Mouse (Mus musculus) mouse embryonic stem cell (cell line): ENCODE results near the gene Slc22a17.

Source experiments
- in situ Hi-C, 2 experiments: fragments of 300-500 bp; cut with MboI; formaldehyde crosslinking; loops; 1 replicate in 1 of 2; 3 replicates in 1 of 2; pipeline ENCODE4 v1.14.3; 2019 to 2020; ENCODE audit warnings: low sequenced_read_pairs in 2 of 2, low pct_unique_long_range_greater_than_20kb in 1 of 2, mixed read lengths in 1 of 2; ENCODE audit not compliant: unreplicated experiment in 1 of 2

Gene Slc22a17

DNA sequence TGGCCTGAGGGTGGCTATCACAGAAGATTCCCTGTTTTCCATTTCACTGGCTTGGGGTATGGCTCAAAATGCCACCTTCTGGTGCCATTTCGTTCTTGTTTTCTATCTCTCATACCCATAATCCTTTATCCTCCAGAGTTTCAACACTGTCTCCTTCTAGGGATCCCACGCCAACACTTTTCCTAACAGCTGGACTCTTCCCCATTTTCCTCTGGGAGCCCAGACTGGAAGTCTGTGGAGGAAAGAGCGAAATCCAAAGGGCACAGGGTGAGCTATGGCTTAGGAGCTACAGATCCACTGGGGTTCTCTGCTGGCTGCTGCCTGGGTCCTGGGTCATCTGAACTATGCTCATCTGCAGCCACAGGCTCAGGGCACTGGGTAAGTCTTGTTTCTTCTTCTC, 38.8 kb downstream of the Slc22a17 start:
- in situ Hi-C loops = no loop called here

DNA sequence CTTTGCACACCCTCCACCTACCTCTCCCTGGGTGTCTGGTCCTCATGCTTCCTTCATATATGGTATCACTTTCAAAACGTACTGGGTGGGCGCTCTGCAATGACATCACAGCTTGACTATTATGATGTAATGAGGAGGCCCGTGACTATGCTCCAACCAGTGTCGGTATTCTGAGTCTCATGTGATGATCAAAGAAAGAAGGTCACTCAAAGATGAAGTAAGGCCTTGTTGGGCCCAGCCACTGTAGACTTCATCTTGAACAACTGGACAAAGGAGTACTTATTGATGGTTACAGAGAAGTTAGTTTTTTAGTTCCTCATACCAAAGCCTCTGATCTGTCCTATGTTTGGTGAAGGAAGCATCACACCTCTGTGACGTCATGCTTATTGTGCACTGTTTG, 42.1 kb downstream of the Slc22a17 start, which contains the start of gene Homez:
Gene Homez, minus strand, starts transcription at position 101 of the 400 bp plus-strand sequence.
- in situ Hi-C loops = no loop called here

DNA sequence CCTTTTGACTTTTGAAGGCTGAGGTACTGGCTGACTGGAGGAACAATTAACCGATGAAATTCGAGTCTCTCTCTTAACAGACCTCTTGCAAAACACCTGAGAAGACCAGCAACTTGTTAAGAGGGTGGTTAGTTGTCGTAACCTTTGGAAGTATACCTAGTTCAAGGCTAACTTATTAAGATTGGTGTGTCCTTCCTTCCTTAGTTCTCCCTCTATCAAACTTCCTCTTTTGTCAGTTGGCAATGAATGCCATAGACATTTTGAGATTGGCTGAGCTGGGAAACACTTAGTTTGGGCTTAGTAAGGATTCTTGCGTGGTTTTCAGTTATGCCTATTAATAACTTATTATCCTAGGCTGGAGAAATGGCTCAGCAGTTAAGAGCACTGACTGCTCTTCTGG, 44.9 kb downstream of the Slc22a17 start:
- in situ Hi-C loops = no loop called here

DNA sequence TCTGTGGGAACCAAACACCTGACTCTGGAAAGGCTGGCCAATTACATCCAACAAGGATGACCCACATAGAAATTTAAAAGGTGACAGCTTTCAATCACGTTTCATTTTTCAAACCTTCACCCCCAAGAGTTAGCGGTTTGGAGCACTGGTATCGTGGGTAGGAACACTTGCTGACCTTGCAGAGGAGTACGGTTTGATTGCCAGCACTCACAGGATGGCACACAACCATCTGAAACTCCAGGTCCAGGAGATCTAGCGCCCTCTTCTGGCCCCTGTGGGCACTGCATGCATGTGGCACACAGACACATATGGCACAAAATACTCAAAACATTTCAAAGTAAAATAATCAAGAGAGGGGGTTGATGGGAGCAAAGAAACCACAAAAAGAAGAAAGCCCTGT, 46.0 kb downstream of the Slc22a17 start:
- in situ Hi-C loops = no loop called here

DNA sequence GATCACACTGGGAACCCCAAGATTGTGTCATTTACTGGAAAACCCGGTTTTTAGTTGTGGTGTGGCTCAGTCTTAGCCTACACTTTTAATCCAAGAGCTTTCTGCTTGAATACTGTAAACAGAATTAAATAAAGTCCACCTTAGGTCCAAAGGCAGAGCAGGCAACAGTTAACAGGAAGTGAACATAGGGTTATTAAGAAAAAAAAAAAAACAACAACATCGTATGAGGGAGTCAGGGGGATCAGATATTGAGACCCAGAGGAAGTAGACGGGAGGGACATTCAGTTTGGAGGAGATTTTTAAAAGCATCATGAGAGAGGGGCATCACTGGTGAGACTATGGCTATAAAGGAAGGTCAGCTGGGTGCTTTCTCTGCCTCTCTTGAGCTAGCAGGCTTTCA, 46.7 kb downstream of the Slc22a17 start:
- in situ Hi-C loops = no loop called here

DNA sequence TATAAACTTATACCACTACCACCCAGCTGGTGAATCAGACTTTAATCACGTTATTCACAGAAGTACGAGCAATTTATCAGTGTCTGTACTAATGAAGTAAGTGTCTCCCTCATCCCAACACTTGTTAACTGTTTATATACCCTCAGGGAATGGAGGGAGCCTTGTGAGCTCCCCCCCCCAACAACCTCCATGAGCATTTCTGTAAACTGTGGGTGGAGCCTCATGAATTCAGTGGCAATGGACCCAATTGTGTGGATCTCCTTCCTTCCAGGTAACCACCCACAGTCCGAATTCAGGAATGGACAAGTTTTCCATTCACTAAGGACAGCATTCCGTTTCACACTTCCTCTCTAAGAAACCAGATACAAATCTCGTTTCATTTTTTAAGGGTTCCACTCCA, 47.3 kb downstream of the Slc22a17 start:
- in situ Hi-C loops = no loop called here

DNA sequence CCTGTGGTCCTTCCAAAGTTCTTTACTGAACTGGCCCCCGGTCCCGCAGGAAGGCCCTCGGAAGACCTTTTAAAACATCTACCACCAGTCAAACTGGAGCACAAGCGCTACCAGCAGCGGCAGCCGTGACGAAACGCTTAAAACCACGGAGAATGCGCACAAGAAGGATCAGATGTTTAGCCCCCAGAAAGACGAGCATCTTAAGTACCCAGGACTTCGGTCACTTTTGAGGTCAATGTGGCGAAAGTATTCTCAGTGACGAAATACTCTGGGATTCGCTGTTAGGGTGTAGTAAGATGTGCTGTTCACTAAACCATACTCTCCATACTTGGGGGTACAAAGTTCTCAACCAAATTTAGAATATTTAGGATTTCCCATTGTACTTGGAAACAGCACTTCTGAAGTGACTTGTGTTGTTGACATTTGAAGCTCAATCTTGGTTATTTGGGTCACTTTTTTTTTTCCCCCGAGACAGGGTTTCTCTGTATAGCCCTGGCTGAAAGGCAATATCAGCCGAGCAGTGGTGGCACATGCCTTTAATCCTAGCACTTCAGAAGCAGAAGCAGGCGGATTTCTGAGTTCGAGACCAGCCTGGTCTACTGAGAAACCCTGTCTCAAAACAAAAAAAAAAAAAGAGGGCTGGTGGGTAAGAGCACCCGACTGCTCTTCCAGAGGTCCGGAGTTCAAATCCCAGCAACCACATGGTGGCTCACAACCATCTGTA, 48.5 kb downstream of the Slc22a17 start:
- in situ Hi-C loops = no loop called here

DNA sequence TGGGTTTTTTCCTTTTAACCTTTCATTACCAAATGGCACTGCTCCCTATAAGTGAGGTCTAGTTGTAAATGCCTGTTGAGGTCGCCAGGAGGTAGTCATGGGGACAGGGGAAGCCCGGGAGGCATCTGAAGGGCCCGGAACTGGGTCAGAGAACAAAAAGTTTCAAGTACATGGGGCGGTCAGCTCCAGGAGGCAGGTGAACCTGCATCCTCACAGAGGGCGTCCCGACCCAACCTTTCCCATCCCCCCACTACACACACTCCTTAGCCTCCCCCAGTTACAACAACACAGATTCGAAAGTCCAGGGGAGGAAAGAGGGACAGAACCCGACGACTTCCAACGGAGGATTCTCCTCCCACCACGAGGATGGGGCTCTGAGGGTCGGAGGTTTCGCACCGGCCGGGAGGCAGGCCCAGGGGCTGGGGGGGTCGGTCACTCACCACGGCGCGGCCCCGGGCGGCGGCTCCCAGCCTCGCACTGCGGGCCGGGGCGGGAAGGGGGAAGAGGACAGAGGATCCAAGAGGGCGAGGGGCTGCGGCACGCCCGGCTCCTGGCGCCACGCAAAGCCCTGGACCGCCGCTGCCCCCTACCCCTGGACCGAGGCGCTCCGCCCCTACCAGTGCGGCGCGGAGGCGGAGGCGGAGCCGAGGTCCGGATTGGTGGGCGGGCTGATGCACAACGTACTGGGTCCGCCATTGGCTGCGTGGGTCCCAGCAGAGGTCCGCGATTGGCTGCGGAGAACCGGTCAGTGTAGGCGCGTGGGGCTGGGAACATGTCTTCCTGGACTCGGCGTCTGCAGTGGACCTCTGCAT, 49.2 kb downstream of the Slc22a17 start:
- in situ Hi-C loops = no loop called here

DNA sequence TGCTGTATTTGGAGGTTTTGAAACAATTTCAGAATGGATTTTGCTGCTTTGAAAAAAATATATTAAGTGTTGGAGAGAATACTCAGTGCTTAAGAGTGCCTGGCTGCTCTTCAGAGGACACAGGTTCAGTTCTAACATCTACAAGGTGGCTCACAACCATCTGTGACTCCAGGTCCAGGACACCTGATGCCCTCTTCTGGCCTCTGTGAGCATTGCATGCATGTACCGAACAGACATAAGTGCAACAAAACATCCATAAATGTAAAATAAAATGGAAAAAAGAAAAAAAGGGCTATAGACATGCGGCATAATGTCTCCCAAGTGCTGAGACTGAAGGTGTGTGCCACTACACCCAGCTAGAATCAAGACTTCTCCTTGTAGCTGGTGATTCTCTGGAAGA, 52.4 kb downstream of the Slc22a17 start:
- in situ Hi-C loops = no loop called here

DNA sequence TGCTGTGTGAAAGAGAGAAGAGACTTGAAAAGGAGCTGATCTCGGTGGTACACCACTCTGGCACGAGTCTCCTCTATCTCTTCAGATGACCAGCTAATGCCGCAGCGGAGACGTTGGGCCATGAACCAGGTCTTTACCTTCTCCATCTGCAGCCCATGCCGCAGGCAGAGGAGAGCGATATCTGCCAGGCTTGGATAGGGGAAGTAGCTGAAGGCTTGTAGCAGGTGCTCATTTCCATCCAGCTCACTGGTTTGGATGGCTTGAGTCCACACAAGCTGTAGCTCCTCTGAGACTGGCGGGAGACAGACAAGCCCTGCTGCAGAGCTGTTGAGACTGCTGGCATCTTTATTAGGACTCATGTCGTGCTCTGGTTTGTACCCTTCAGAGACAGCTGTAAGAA, 55.0 kb downstream of the Slc22a17 start:
- in situ Hi-C loops = no loop called here

DNA sequence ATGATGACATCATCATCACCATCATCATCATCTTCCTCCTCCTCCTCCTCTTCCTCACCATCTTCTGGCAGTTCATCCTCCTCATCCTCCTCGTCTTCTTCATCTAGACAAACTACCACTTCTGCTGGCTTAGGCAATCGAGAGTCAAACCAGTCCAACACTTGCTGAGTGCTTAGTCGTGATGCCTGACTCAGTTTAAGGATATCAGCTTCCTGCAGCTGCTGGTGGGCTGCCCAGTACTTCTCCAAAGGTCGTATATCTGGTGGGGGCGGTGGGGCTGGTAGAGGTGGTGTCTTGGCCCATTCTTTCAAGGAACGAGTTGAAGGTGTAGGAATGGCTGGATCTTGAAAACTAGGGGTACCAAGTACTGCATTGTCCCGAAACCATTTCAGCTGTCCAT, 56.2 kb downstream of the Slc22a17 start:
- in situ Hi-C loops = no loop called here
